In genomic region chr7:142996998-142997397, GRCm38 (mm10) we compare ENCODE assay signal across 14 mouse cellular contexts. TPM values are rescaled to one million over a fixed set of nuclear protein-coding genes. Genes with fewer than 3 reads are reported as not detected.
"Had no signal": no experiment of that assay in that cellular context is flagged by ENCODE, and none has a peak within 500 bp of the region (broad histone marks: within the 10 kb centered on the region; RNA-seq: fewer than 3 reads in every experiment).

No protein-coding gene starts in this region.

- H3K4me2 ChIP-seq: limb, embryonic 12.5 days; midbrain, embryonic 13.5 days had no signal

- ATAC-seq: midbrain, embryonic 13.5 days had no signal

- H3K27me3 ChIP-seq: limb, embryonic 12.5 days; midbrain, embryonic 13.5 days had no signal

- H3K9me3 ChIP-seq: limb, embryonic 12.5 days; midbrain, embryonic 13.5 days had no signal

- H3K4me1 ChIP-seq: midbrain, embryonic 13.5 days had no signal

- H3K36me3 ChIP-seq: limb, embryonic 12.5 days; midbrain, embryonic 13.5 days had no signal

- DNase-seq: kidney, adult 11 months; kidney, adult 9 months; kidney, postnatal 36 days; right cerebral cortex, adult 18-20 months; right cerebral cortex, postnatal 25 days; thymus, adult 18-20 months; thymus, postnatal 14 days had no signal

- H3K9ac ChIP-seq: limb, embryonic 12.5 days; midbrain, embryonic 13.5 days had no signal

- H3K4me3 ChIP-seq: layer of hippocampus, adult 2 months; limb, embryonic 12.5 days; midbrain, embryonic 13.5 days had no signal

- H3K27ac ChIP-seq: kidney, postnatal 0 days; layer of hippocampus, adult 2 months; limb, embryonic 12.5 days; midbrain, embryonic 13.5 days had no signal

RNA-seq across cellular contexts. Expression of gene Tspan32, which starts 7.8 kb away (rescaled TPM):
- total RNA-seq: layer of hippocampus, postnatal 10 days had no signal

RNA-seq across cellular contexts. Expression of gene Ascl2, which starts 27.9 kb away (rescaled TPM):
- total RNA-seq: liver, adult 2 months; midbrain, postnatal 0 days had no signal
- polyA plus RNA-seq: liver, adult 2 months had no signal
